ENCODE assay signal across 32 mouse cellular contexts in genomic region chr4:54780511-54780910, GRCm38 (mm10).
"Had no signal": no experiment of that assay in that cellular context is flagged by ENCODE, and none has a peak within 500 bp of the region (broad histone marks: within the 10 kb centered on the region; RNA-seq: fewer than 3 reads in every experiment).

No protein-coding gene starts in this region.

- H3K9me3 ChIP-seq: limb, embryonic 10.5 days; limb, embryonic 12.5 days; limb, embryonic 13.5 days; limb, embryonic 15.5 days; liver, embryonic 12.5 days; liver, embryonic 13.5 days; liver, embryonic 15.5 days; lung, embryonic 15.5 days; midbrain, embryonic 10.5 days; midbrain, embryonic 12.5 days; midbrain, embryonic 13.5 days; midbrain, embryonic 15.5 days; neural tube, embryonic 12.5 days; neural tube, embryonic 13.5 days had no signal

- H3K4me2 ChIP-seq: limb, embryonic 12.5 days; limb, embryonic 13.5 days; limb, embryonic 15.5 days; liver, embryonic 11.5 days; liver, embryonic 12.5 days; liver, embryonic 13.5 days; liver, embryonic 15.5 days; lung, embryonic 14.5 days; lung, embryonic 15.5 days; midbrain, embryonic 11.5 days; midbrain, embryonic 12.5 days; midbrain, embryonic 13.5 days; midbrain, embryonic 15.5 days; neural tube, embryonic 12.5 days; neural tube, embryonic 13.5 days had no signal

- H3K9ac ChIP-seq: limb, embryonic 12.5 days; limb, embryonic 13.5 days; limb, embryonic 15.5 days; liver, embryonic 12.5 days; liver, embryonic 13.5 days; liver, embryonic 14.5 days; liver, embryonic 15.5 days; liver, postnatal 0 days; lung, embryonic 14.5 days; lung, embryonic 15.5 days; midbrain, embryonic 12.5 days; midbrain, embryonic 13.5 days; midbrain, embryonic 15.5 days; neural tube, embryonic 12.5 days; neural tube, embryonic 13.5 days had no signal

- H3K27me3 ChIP-seq: limb, embryonic 12.5 days; limb, embryonic 13.5 days; limb, embryonic 15.5 days; liver, embryonic 12.5 days; liver, embryonic 13.5 days; liver, embryonic 15.5 days; lung, embryonic 15.5 days; megakaryocyte, embryonic 14.5 days; midbrain, embryonic 12.5 days; midbrain, embryonic 13.5 days; midbrain, embryonic 15.5 days; neural tube, embryonic 12.5 days; neural tube, embryonic 13.5 days had no signal

- H3K36me3 ChIP-seq: limb, embryonic 10.5 days; limb, embryonic 12.5 days; limb, embryonic 13.5 days; limb, embryonic 15.5 days; liver, embryonic 12.5 days; liver, embryonic 13.5 days; liver, embryonic 15.5 days; lung, embryonic 15.5 days; midbrain, embryonic 10.5 days; midbrain, embryonic 12.5 days; midbrain, embryonic 13.5 days; midbrain, embryonic 15.5 days; neural tube, embryonic 12.5 days; neural tube, embryonic 13.5 days had no signal

- H3K4me1 ChIP-seq: limb, embryonic 10.5 days; limb, embryonic 12.5 days; limb, embryonic 13.5 days; limb, embryonic 15.5 days; liver, embryonic 12.5 days; liver, embryonic 13.5 days; liver, embryonic 15.5 days; lung, embryonic 15.5 days; megakaryocyte, embryonic 14.5 days; midbrain, embryonic 10.5 days; midbrain, embryonic 12.5 days; midbrain, embryonic 13.5 days; midbrain, embryonic 15.5 days; neural tube, embryonic 12.5 days; neural tube, embryonic 13.5 days had no signal

- H3K4me3 ChIP-seq: limb, embryonic 10.5 days; limb, embryonic 12.5 days; limb, embryonic 13.5 days; limb, embryonic 15.5 days; liver, embryonic 12.5 days; liver, embryonic 13.5 days; liver, embryonic 15.5 days; lung, embryonic 15.5 days; megakaryocyte, embryonic 14.5 days; midbrain, embryonic 10.5 days; midbrain, embryonic 12.5 days; midbrain, embryonic 13.5 days; midbrain, embryonic 15.5 days; myocyte; neural tube, embryonic 12.5 days; neural tube, embryonic 13.5 days had no signal

- DNase-seq: left cerebral cortex, postnatal 4 days; liver; liver, embryonic 13.5 days; liver, postnatal 0 days; lung, adult 18-20 months; lung, adult 2 months; lung, embryonic 14.5 days; lung, postnatal 10 days; lung, postnatal 14 days; lung, postnatal 36 days; lung, postnatal 4 days; midbrain, embryonic 14.5 days had no signal

- H3K27ac ChIP-seq: limb, embryonic 10.5 days; limb, embryonic 12.5 days; limb, embryonic 13.5 days; limb, embryonic 15.5 days; liver, embryonic 12.5 days; liver, embryonic 13.5 days; liver, embryonic 14.5 days; liver, embryonic 15.5 days; lung, embryonic 15.5 days; macrophage; midbrain, embryonic 10.5 days; midbrain, embryonic 12.5 days; midbrain, embryonic 13.5 days; midbrain, embryonic 15.5 days; neural tube, embryonic 12.5 days; neural tube, embryonic 13.5 days had no signal

- ATAC-seq: liver, embryonic 12.5 days; liver, postnatal 0 days; lung, postnatal 0 days; midbrain, embryonic 13.5 days; midbrain, embryonic 15.5 days had no signal
